Mouse (Mus musculus): ENCODE data around the gene Dzip1l.

- TF ChIP-seq CTCF (IDR thresholded peaks at IDR 0.05; ENCODE audit: insufficient read depth, low read depth, low read length) (no peak), POLR2A (IDR thresholded peaks at IDR 0.05; ENCODE audit: insufficient read depth, low read depth, low read length) (no peak)
Observed at GRCm38 (mm10) chr9:99706264-99706663, 77.0 kb downstream of the Dzip1l start.

All from olfactory bulb, adult 2 months (tissue).